Mouse (Mus musculus): Measurements from ENCODE around the gene Tbl3. TPM values are rescaled to one million over a fixed set of nuclear protein-coding genes. Genes with fewer than 3 reads are reported as not detected.
A peak's percentile ranks its signal among the peaks of the same experiment; 100 is the strongest.
"Not testable (repeated sequence)": the region's sequence is repeated elsewhere in the genome, so short reads cannot be mapped to it uniquely, and the experiment has no call there.

The Tbl3 gene
- polyA plus RNA-seq, 1 experiment from 2014 or later, result 29.3 TPM

- Histone ChIP-seq H3K36me3 (ENCODE audit: control insufficient read depth, insufficient read depth) (peaks cover 20% of the 10 kb centered on the region), H3K4me1 (ENCODE audit: control insufficient read depth, low read depth, low read length) (peaks cover 16% of the 10 kb centered on the region), H3K9me3 (replicated peaks; ENCODE audit: control insufficient read depth, low read length) (no peaks in the 10 kb centered on the region), H3K9ac (ENCODE audit: low read depth, low read length) (no peak overlapping the region), H3K27ac (ENCODE audit: low read length) (no peak overlapping the region), H3K27me3 (ENCODE audit: control insufficient read depth, insufficient read depth, low read depth, low read length) (no peaks in the 10 kb centered on the region), H3K4me3 (ENCODE audit: low read depth, low read length) (no peak overlapping the region), H3K4me2 (ENCODE audit: low read depth, low read length) (no peak overlapping the region)
- no peak for ATAC-seq (ENCODE audit: low read depth)
- 63% methylated on average over 2 of the region's 2 CpGs for WGBS (ENCODE audit: insufficient replicate concordance)
Observed at GRCm38 (mm10) chr17:24676187-24676586, 31.3 kb downstream of the Tbl3 start.

DNA sequence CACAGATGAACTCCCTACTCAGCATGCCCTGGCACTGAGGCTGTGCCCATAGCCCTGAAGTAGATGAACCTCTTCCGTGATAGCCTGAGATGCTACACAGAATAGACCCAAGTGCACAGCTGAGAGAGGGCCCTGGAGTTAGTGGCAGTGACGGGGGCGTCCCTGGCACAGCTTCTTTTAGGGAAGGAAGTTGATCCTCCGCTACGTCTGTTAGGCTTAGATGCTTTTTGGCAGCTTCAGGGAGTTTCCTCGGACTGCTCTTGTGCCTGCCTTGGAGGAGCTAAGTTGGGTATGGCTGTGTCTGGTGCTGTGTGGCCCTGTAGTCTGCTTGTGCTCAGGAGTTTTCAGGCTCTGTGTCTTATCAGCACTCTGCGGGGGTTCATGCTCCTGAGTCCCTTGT, 33.2 kb downstream of the Tbl3 start:
- Histone ChIP-seq H3K9ac (ENCODE audit: low read depth, low read length) (no peak overlapping the region), H3K27ac (ENCODE audit: low read length) (no peak overlapping the region), H3K4me2 (ENCODE audit: low read depth, low read length) (no peak overlapping the region), H3K27me3 (ENCODE audit: control insufficient read depth, insufficient read depth, low read depth, low read length) (no peaks in the 10 kb centered on the region), H3K9me3 (replicated peaks; ENCODE audit: control insufficient read depth, low read length) (no peaks in the 10 kb centered on the region), H3K36me3 (ENCODE audit: control insufficient read depth, insufficient read depth) (peaks cover 11% of the 10 kb centered on the region), H3K4me3 (ENCODE audit: low read depth, low read length) (no peak overlapping the region), H3K4me1 (ENCODE audit: control insufficient read depth, low read depth, low read length) (peaks cover 24% of the 10 kb centered on the region)
- WGBS (ENCODE audit: insufficient replicate concordance), result 53% methylated on average over 7 of the region's 7 CpGs
- no peak for ATAC-seq (ENCODE audit: low read depth)

DNA sequence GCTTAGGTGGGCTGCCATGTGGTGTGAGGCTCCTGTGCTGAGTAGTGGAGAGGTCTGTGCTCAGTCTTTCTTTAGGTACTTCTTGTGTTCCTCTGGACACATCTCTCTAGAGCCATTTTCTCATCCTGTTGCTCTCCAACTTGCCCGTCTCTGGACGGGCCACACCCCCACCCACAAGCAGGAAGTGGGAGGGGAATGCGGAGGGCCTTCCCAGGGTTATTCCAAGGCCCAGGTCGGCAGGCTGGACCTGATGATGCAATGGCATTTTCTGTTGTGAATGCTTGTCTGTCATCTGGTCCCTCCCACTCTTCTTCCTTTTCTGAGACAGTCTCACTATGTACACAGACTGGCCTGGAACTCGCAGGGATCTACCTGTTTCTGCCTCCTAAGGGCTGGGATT, 35.3 kb downstream of the Tbl3 start:
- Histone ChIP-seq H3K27me3 (ENCODE audit: control insufficient read depth, insufficient read depth, low read depth, low read length) (no peaks in the 10 kb centered on the region), H3K4me3 (ENCODE audit: low read depth, low read length) (no peak overlapping the region), H3K9ac (ENCODE audit: low read depth, low read length) (peak overlapping the region; percentile 31), H3K36me3 (ENCODE audit: control insufficient read depth, insufficient read depth) (no peaks in the 10 kb centered on the region), H3K27ac (ENCODE audit: low read length) (peak overlapping the region; percentile 2; the same call in 1 of the 2 replicates), H3K4me2 (ENCODE audit: low read depth, low read length) (peak overlapping the region; percentile 41), H3K4me1 (ENCODE audit: control insufficient read depth, low read depth, low read length) (peaks cover 27% of the 10 kb centered on the region), H3K9me3 (replicated peaks; ENCODE audit: control insufficient read depth, low read length) (no peaks in the 10 kb centered on the region)
- 13% methylated on average over 5 of the region's 5 CpGs for WGBS (ENCODE audit: insufficient replicate concordance)
- peak; percentile 49 for ATAC-seq (ENCODE audit: low read depth)

GRCm38 (mm10) chr17:24671346-24671745, 36.1 kb downstream of the Tbl3 start:
- H3K9ac ChIP-seq (ENCODE audit: low read depth, low read length), result peak overlapping the region; percentile 31; the same call in 1 of the 2 replicates
- no peaks in the 10 kb centered on the region for H3K9me3 ChIP-seq (replicated peaks; ENCODE audit: control insufficient read depth, low read length)
- H3K4me1 ChIP-seq (ENCODE audit: control insufficient read depth, low read depth, low read length), result peaks cover 27% of the 10 kb centered on the region
- no peak overlapping the region for H3K4me3 ChIP-seq (ENCODE audit: low read depth, low read length)
- H3K36me3 ChIP-seq (ENCODE audit: control insufficient read depth, insufficient read depth), result no peaks in the 10 kb centered on the region
- H3K27me3 ChIP-seq (ENCODE audit: control insufficient read depth, insufficient read depth, low read depth, low read length), result no peaks in the 10 kb centered on the region
- peak overlapping the region; percentile 65 for H3K4me2 ChIP-seq (ENCODE audit: low read depth, low read length)
- H3K27ac ChIP-seq (ENCODE audit: low read length), result no peak overlapping the region; the same call in 1 of the 2 replicates
- WGBS (ENCODE audit: insufficient replicate concordance), result 53% methylated on average over 5 of the region's 5 CpGs
- no peak for ATAC-seq (ENCODE audit: low read depth)

GRCm38 (mm10) chr17:24670246-24670844, 37.1 kb downstream of the Tbl3 start:
- peak overlapping the region; percentile 65 for H3K4me2 ChIP-seq (ENCODE audit: low read depth, low read length)
- 5% methylated on average over 8 of the region's 8 CpGs for WGBS (ENCODE audit: insufficient replicate concordance)
- H3K4me1 ChIP-seq (ENCODE audit: control insufficient read depth, low read depth, low read length), result peaks cover 27% of the 10 kb centered on the region
- H3K9ac ChIP-seq (ENCODE audit: low read depth, low read length), result peak overlapping the region; percentile 88
- H3K36me3 ChIP-seq (ENCODE audit: control insufficient read depth, insufficient read depth), result no peaks in the 10 kb centered on the region
- H3K27ac ChIP-seq (ENCODE audit: low read length), result peak overlapping the region; percentile 86
- ATAC-seq (ENCODE audit: low read depth), result no peak
- H3K4me3 ChIP-seq (ENCODE audit: low read depth, low read length), result peak overlapping the region; percentile 87
- H3K9me3 ChIP-seq (replicated peaks; ENCODE audit: control insufficient read depth, low read length), result no peaks in the 10 kb centered on the region
- H3K27me3 ChIP-seq (ENCODE audit: control insufficient read depth, insufficient read depth, low read depth, low read length), result no peaks in the 10 kb centered on the region

DNA sequence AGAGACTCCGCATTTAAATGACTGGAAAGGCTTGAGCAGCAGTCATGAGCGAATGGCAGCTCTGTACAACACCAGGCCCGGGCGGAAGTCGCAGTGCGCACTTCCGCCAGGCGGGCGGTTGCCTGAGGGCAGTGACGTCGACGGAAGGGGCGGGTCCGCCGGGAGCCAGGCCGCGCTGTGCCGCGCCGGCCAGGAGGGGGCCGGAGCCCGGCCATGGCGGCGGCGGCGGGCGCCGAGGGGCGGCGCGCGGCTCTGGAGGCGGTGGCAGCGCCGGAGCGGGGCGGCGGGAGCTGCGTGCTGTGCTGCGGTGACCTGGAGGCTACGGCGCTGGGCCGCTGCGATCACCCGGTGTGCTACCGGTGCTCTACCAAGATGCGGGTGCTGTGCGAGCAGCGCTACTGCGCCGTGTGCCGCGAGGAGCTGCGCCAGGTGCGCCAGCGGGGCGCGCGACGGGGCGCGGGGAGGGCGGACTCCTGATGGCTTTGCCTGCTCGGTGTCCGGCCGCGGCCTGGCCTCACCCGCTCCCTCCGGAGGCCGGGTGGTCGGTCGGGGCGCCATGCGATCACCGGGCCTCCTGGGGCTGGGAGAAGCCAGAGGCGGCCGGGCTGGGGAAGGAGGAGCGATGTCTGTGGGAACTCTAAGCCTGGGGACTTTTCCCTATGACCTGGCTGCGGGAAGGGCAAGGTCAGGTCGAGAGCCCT, 37.8 kb downstream of the Tbl3 start, which contains the start of gene Zfp598:
TSS of gene Zfp598 (plus strand) at position 143 of the 701 bp plus-strand sequence.
- peak within 1 kb of the TSS; percentile 65 for H3K4me2 ChIP-seq (ENCODE audit: low read depth, low read length)
- H3K27ac ChIP-seq (ENCODE audit: low read length), result peak within 1 kb of the TSS; percentile 86
- H3K27me3 ChIP-seq (ENCODE audit: control insufficient read depth, insufficient read depth, low read depth, low read length), result no peaks in the 10 kb centered on the region
- WGBS (ENCODE audit: insufficient replicate concordance), result under 1% methylated on average over 58 of the region's 80 CpGs
- peak within 1 kb of the TSS; percentile 87 for H3K4me3 ChIP-seq (ENCODE audit: low read depth, low read length)
- peak within 1 kb of the TSS; percentile 88 for H3K9ac ChIP-seq (ENCODE audit: low read depth, low read length)
- H3K36me3 ChIP-seq (ENCODE audit: control insufficient read depth, insufficient read depth), result no peaks in the 10 kb centered on the region
- peaks cover 27% of the 10 kb centered on the region for H3K4me1 ChIP-seq (ENCODE audit: control insufficient read depth, low read depth, low read length)
- no peaks in the 10 kb centered on the region for H3K9me3 ChIP-seq (replicated peaks; ENCODE audit: control insufficient read depth, low read length)
- ATAC-seq (ENCODE audit: low read depth), result peak; percentile 96

DNA sequence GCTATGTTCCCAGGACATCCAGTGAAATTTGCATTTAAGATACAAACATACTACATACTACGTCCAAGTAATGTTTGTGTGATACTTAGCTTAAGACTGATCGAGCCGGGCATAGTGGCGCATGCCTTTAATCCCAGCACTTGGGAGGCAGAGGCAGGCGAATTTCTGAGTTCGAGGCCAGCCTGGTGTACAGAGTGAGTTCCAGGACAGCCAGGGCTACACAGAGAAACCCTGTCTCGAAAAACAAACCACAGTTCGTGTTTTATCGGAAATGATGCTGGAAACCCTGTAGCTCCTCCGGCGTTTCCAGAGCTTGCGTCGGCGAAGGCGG, 38.3 kb downstream of the Tbl3 start:
- not testable (repeated sequence) for H3K36me3 ChIP-seq (ENCODE audit: control insufficient read depth, insufficient read depth); H3K27me3 ChIP-seq (ENCODE audit: control insufficient read depth, insufficient read depth, low read depth, low read length); ATAC-seq (ENCODE audit: low read depth); H3K9me3 ChIP-seq (replicated peaks; ENCODE audit: control insufficient read depth, low read length)
- peak overlapping the region; percentile 71 for H3K27ac ChIP-seq (ENCODE audit: low read length)
- peak overlapping the region; percentile 58 for H3K9ac ChIP-seq (ENCODE audit: low read depth, low read length)
- 6% methylated on average over 15 of the region's 15 CpGs for WGBS (ENCODE audit: insufficient replicate concordance)
- H3K4me1 ChIP-seq (ENCODE audit: control insufficient read depth, low read depth, low read length), result peaks cover 27% of the 10 kb centered on the region
- peak overlapping the region; percentile 87 for H3K4me3 ChIP-seq (ENCODE audit: low read depth, low read length)
- peak overlapping the region; percentile 65 for H3K4me2 ChIP-seq (ENCODE audit: low read depth, low read length)

DNA sequence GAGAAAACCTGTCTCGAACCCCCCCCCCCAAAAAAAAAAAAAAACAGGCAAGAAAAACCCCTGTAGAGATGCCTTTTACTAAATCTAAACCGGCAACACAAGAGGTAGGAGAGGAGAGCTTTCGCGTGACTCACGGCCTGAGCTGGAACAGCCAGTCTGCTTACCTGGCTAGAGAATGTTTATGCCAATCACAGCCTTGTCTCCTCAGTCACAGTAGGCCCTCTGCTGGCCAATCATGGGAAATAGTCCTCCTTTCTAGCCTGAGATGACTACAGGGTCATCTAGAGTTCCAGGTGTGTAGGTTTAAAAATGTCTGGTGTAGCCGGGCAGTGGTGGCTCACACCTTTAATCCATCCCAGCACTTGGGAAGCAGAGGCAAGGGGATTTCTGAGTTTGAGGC, 40.0 kb downstream of the Tbl3 start:
- Histone ChIP-seq H3K9ac (ENCODE audit: low read depth, low read length) (no peak overlapping the region), H3K4me2 (ENCODE audit: low read depth, low read length) (no peak overlapping the region), H3K27ac (ENCODE audit: low read length) (no peak overlapping the region), H3K4me3 (ENCODE audit: low read depth, low read length) (no peak overlapping the region), H3K36me3 (ENCODE audit: control insufficient read depth, insufficient read depth) (no peaks in the 10 kb centered on the region), H3K4me1 (ENCODE audit: control insufficient read depth, low read depth, low read length) (peaks cover 26% of the 10 kb centered on the region), H3K27me3 (ENCODE audit: control insufficient read depth, insufficient read depth, low read depth, low read length) (no peaks in the 10 kb centered on the region; the same call in 1 of the 2 replicates), H3K9me3 (replicated peaks; ENCODE audit: control insufficient read depth, low read length) (no peaks in the 10 kb centered on the region)
- WGBS (ENCODE audit: insufficient replicate concordance), result 17% methylated on average over 6 of the region's 6 CpGs
- no peak for ATAC-seq (ENCODE audit: low read depth)

DNA sequence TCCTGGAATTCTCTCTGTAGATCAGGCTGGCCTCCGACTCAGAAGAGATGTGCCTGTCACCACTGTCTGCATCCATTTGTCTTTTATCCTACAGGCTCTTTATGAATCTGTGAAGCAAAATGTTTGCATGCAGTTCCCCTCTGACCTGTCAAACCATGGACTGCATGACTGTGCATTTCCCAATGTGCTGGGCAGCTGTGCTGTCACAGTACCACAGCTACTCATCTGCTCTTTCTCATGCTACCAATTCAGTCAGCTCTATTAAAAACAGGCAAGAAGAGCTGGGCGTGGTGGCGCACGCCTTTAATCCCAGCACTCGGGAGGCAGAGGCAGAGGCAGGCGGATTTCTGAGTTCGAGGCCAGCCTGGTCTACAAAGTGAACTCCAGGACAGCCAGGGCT, 40.4 kb downstream of the Tbl3 start:
- peaks cover 22% of the 10 kb centered on the region for H3K4me1 ChIP-seq (ENCODE audit: control insufficient read depth, low read depth, low read length)
- not testable (repeated sequence) for H3K36me3 ChIP-seq (ENCODE audit: control insufficient read depth, insufficient read depth); H3K9me3 ChIP-seq (replicated peaks; ENCODE audit: control insufficient read depth, low read length); H3K4me2 ChIP-seq (ENCODE audit: low read depth, low read length); H3K27ac ChIP-seq (ENCODE audit: low read length); H3K9ac ChIP-seq (ENCODE audit: low read depth, low read length); ATAC-seq (ENCODE audit: low read depth); H3K4me3 ChIP-seq (ENCODE audit: low read depth, low read length); H3K27me3 ChIP-seq (ENCODE audit: control insufficient read depth, insufficient read depth, low read depth, low read length)
- WGBS (ENCODE audit: insufficient replicate concordance), result 53% methylated on average over 7 of the region's 7 CpGs

All from liver, embryonic 16.5 days (tissue).